Mouse (Mus musculus): ENCODE data around the gene Usp37.

DNA sequence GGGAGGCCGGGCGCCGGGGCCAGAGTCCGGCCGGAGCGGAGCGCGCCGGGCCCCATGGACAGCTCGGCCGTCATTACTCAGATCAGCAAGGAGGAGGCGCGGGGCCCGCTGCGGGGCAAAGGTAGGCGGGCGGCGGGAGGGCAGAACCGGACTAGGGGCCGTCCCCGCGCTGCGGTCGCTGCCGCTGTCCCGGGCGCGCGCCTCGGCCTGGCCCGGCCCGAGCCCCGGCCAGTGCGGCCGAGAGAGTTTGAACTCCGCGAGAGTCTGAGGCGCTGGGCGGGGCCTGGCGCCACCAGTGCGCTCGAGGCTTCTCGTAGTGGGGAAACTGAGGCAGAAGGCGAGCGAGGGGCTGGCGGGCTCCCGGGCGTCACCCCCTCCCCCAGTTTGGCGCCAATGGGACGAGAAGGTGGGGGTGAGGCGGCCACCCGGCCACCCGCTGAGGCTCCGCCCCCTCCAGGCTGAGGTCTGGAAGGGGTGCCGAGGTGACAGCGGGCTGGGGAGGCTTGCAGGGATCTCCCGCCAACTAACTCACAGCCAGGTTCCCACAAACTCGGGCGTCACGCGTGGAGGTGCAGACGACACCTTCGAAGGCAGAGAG lies 152.1 kb downstream of the Usp37 start:
- TF ChIP-seq CTCF (IDR thresholded peaks at IDR 0.05; ENCODE audit: low read depth) (no peak), EP300 (IDR thresholded peaks at IDR 0.05; ENCODE audit: low read depth) (peak; percentile 63; the same call in 1 of the 2 replicates)
